Mouse (Mus musculus) naive thymus-derived CD4-positive, alpha-beta T cell, adult 2 months (primary cell): ENCODE data around the gene 2010111I01Rik.

Experiments
- DNase-seq: peaks from one replicate; pipeline ENCODE4 v3.0.0-alpha.2; 2011; ENCODE audit warnings: low read depth

Gene 2010111I01Rik

GRCm38 (mm10) chr13:63316407-63316806 lies 351.7 kb downstream of the 2010111I01Rik start:
- DNase-seq = no peak

- DNase-seq = no peak
These were observed 353.0 kb downstream of the 2010111I01Rik start for GRCm38 (mm10) chr13:63317681-63318104.

GRCm38 (mm10) chr13:63319814-63320213 lies 355.1 kb downstream of the 2010111I01Rik start:
- DNase-seq = no peak

GRCm38 (mm10) chr13:63321689-63322088 lies 357.0 kb downstream of the 2010111I01Rik start:
- no peak for DNase-seq

- no peak for DNase-seq
These were observed 358.1 kb downstream of the 2010111I01Rik start for GRCm38 (mm10) chr13:63322756-63323155.

- no peak for DNase-seq
These were observed 358.8 kb downstream of the 2010111I01Rik start for GRCm38 (mm10) chr13:63323286-63324075.

- DNase-seq = no peak
These were observed 359.6 kb downstream of the 2010111I01Rik start for GRCm38 (mm10) chr13:63324311-63324710.

GRCm38 (mm10) chr13:63324978-63325848 lies 360.5 kb downstream of the 2010111I01Rik start:
- no peak for DNase-seq

- DNase-seq = no peak
These were observed 361.3 kb downstream of the 2010111I01Rik start for GRCm38 (mm10) chr13:63326015-63326414.

GRCm38 (mm10) chr13:63330236-63330860 lies 365.7 kb downstream of the 2010111I01Rik start:
- DNase-seq = no peak

- DNase-seq = peak; percentile 68
These were observed 366.7 kb downstream of the 2010111I01Rik start for GRCm38 (mm10) chr13:63331379-63331778.

GRCm38 (mm10) chr13:63332576-63333300 lies 368.0 kb downstream of the 2010111I01Rik start:
- peak; percentile 81 for DNase-seq

- peak; percentile 52 for DNase-seq
These were observed 370.9 kb downstream of the 2010111I01Rik start for GRCm38 (mm10) chr13:63335421-63336134.

- DNase-seq = no peak
These were observed 371.6 kb downstream of the 2010111I01Rik start for GRCm38 (mm10) chr13:63336335-63336734.

GRCm38 (mm10) chr13:63337239-63337960 lies 372.7 kb downstream of the 2010111I01Rik start:
- no peak for DNase-seq

- no peak for DNase-seq
These were observed 375.3 kb downstream of the 2010111I01Rik start for GRCm38 (mm10) chr13:63339946-63340345.

- no peak for DNase-seq
These were observed 378.1 kb downstream of the 2010111I01Rik start for GRCm38 (mm10) chr13:63342781-63343180.

GRCm38 (mm10) chr13:63344481-63344880 lies 379.8 kb downstream of the 2010111I01Rik start:
- DNase-seq = no peak

GRCm38 (mm10) chr13:63345476-63346225 lies 381.0 kb downstream of the 2010111I01Rik start:
- no peak for DNase-seq

- DNase-seq = no peak
These were observed 382.9 kb downstream of the 2010111I01Rik start for GRCm38 (mm10) chr13:63347639-63348038.
